Mouse (Mus musculus) cerebellum, postnatal 25 days (tissue): ENCODE measurements around the gene Frmpd1.
A peak's percentile ranks its signal among the peaks of the same experiment; 100 is the strongest.

Source experiments
- DNase-seq, 2 experiments: peaks; one replicate each; pipeline ENCODE4 v3.0.0; 2021; ENCODE audit warnings: mixed read lengths in 2 of 2

Frmpd1 gene

DNA sequence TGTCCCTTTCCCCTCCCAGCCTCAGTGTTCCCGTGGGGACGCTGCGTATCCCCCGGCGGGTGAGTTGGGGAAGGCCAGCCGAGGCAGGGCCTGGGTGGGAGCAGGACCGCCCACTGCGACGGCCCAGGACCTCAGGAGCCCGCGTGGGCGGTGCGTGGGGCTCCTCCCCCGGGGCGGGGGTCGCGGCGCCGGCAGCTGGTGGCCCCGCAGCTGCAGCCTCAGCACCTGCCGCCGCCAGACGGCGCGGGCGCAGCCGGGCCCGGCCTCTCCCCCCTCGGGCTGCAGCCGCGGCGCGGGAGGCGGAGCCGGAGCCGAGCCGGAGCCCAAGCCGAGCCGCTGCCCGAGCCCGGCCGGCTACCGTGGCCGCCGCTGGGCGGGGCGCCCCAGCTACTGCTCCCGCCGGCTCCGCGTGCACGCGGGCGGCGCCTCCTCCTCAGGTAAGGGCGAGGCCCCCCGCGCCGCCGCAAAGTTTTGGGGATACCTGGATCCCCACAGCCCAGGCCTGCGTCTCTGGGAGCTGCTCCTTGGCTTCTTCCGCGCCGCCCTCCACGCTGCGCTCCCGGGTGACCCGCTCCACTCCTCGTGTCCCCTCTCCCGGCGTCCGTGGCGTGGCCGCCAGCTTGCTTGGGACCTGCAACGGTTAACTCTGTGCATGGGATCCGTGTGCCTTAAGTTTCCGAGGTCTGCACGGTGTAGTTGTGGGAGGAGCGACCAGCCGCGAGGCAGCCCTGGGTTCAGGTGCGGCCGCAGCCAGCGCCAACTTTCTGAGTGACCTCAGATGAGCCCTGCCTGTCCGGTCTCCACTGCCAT, at the start of gene Frmpd1:
Gene Frmpd1 (plus strand): TSS at position 355 of the 810 bp plus-strand sequence.
- peak; percentile 46 to 65 for DNase-seq

DNA sequence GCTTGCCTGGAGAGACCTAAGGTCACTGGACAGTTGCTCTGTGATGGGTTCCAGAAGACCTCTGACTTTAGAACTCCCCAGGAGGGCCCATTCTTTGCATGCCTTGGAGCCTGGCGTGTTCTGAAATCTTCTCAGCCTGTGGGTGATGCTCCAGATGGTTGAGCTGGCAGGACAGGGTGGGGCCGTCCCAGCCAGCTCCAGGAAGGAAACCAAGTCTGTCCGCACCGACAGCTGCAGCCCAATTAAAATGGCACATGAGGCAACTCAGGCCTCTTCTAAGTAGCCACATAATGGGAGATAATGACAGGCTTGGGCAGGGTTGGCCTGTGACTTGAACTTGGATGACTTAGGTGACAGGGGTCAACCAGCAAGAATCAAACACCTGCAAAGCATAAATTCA, 47.0 kb upstream of the Frmpd1 start:
- no peak for DNase-seq

DNA sequence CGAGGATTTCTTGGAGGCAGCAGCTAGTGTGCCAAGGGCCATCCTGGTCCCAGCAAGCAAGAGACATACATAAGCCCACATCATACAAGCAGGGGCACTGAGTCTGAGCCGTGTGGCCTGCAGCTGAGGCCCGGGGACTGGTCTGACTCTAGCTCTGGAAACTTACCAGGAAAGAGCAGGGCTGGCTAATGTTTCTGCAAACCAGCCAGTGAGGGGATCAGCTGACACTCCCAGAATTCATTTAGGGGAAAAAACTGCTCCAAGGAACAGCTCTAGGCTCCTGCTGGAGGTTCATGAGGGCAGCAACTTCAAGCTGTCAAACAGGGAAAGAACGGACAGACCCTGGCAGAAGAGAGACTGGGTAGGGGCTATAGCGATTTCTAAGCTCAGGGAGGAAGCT, 42.8 kb upstream of the Frmpd1 start:
- DNase-seq, result no peak

DNA sequence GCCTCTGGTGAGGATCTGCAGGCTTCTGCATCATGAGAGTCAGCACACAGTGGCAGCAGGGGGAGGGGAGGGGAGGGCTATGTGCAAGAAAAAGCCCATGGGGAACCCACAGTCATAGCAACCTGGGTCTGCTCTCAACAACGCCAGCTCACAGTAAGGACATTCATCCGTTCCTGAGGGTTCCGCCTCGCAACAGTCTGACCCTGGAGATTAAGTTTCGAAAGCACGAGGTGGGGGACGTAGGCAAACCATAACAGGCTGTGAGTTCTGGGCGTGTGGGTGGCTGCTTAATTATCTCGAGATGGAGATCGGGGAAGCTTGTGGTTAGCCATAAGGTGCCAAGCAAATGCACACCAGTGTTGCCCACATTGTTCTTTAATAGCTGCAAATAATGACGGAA, 42.3 kb upstream of the Frmpd1 start:
- no peak for DNase-seq

DNA sequence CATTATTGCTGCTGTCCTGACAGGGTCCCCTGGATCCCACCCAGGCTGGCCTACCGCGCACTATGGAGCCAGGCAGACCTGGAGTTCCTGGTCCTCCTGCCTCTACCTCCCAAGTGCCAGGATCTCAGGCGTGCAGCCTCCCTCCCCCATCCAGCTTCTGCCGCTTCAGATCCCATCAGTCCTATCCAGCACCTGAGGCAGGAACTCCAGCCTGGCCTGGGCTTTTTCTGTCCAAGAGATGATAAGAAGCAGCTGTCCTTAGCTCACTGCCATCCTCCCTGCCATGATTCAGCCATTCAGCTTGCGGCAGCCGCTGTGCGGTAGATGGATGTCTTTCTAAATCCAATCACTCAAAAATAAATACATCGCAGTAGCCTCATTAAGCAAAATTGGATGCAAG, 41.7 kb upstream of the Frmpd1 start:
- peak; percentile 14 to 23 for DNase-seq

DNA sequence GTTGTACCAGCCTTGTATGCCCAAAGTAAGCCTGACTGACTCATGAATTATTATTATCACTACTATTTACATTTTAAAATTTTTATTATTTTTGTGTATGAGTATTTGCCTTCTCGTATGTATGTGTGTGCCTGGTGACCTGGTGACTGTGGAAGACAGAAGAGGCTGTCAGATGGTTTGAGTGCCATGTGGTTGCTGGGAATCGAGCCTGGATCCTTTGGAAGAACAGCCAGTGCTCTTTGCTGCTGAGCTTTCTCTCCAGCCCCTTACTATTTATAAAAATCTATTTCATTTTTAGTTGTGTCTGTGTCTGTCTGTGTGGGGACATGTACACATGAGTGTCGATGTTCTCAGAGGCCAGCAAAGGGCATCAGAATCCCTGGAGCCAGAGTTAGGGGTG, 28.2 kb upstream of the Frmpd1 start:
- DNase-seq, result no peak

DNA sequence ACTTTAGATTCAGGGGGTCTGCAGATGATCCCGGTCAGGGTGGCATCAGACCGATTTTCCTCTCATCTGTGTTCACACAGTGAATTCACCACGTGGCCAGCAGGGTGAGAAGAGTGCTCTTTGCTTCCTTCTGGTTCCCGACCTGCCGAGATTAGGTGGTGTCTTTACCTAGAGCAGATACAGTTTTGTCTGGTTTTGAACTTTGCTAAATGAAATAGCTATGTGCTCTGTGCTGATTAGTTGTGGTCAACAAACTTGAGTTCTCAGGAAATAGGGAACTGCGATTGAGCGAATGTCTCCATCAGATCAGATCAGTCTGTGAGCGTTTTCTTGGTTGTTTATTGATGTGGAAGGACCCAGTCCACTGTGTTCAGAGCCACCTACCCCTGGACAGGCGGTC, 26.1 kb upstream of the Frmpd1 start:
- no peak for DNase-seq

DNA sequence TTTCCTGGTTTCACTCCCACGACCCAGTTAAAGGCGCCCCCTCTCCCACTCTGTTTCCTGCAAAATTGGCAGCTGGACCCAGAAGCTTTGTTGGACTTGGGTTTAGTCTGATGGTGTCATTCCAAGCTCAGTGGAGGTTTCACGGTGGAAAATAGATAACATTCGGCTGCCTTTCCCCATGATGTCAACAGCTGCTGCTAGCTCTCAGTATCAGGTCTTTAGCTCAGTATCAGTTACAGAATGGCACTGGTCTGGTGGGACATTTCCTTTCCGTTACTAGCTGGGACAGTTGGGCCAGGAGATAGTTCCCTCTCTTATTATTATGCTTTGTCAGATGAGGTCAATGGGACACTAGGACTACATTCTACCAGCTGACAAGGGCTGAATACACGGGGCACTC, 23.9 kb upstream of the Frmpd1 start:
- no peak for DNase-seq

DNA sequence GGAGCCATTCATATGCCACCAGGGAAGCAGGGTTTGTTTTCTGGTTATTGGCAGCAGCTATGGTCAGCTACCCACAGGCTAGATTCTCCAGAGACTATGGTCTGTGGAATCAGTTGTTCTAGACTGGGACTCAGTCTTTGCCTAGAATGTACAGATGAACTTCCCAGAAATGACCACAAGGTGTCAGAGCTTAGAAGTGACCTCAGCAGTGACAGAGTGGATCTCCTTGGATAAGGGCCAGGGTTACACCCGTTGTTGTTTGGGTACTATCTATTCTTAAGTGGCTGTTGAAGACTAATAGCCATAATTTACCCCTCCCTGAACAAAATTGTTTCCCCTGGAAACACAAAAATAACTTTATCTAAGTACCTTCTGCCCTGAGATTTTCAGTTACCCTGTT, 21.0 kb upstream of the Frmpd1 start:
- DNase-seq, result peak in 1 of 2 experiments; percentile 16

DNA sequence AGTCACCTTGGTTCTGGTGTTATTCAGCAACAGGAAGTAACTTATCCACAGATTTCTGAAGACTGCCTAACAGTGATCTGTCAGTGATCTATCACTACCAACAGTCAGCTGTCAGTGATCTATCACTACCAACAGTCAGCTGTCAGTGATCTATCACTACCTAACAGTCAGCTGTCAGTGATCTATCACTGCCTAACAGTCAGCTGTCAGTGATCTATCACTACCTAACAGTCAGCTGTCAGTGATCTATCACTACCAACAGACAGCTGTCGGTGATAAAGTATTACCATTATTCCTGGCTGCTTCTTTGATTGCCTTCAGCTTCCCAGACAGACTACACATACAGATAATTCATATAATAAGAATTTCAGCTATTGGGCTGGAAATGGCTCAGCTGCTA, 19.2 kb upstream of the Frmpd1 start:
- DNase-seq, result no peak

DNA sequence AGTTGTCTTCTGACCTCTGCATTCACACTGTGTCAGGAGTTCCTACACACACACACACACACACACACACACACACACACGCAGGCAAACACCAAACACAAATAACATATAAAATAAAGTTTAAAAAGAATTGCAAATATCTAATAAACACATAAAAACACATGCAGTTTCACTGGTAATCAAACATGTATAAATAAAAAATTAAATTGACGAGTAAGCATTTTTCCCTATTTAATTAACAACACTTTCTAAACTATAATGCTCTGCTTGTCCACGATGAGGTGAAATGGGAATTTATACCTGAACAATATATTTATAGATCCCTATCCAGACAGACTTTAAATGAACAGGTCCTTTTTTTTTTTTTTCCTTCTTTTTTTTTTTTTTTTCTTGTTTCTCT, 18.7 kb upstream of the Frmpd1 start:
- DNase-seq, result no peak

DNA sequence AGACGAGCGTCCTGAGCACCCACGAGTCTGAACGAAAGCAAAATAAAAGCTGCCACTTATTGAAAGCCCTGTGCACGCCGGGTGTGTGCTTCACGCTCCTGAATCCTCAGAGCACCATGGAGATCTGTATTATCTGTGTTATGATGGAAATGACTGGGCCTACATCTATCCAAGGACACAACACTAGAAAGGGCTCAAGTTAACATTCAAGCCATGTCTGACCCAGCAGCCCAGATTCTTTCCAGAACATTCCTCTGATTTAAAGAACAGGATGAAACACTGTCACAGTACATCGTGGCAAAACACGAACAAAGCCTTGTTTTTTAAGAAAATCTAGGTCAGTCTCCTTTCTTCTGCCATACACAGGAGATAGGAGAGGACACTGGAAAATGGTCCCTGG, 13.3 kb upstream of the Frmpd1 start:
- DNase-seq, result no peak

DNA sequence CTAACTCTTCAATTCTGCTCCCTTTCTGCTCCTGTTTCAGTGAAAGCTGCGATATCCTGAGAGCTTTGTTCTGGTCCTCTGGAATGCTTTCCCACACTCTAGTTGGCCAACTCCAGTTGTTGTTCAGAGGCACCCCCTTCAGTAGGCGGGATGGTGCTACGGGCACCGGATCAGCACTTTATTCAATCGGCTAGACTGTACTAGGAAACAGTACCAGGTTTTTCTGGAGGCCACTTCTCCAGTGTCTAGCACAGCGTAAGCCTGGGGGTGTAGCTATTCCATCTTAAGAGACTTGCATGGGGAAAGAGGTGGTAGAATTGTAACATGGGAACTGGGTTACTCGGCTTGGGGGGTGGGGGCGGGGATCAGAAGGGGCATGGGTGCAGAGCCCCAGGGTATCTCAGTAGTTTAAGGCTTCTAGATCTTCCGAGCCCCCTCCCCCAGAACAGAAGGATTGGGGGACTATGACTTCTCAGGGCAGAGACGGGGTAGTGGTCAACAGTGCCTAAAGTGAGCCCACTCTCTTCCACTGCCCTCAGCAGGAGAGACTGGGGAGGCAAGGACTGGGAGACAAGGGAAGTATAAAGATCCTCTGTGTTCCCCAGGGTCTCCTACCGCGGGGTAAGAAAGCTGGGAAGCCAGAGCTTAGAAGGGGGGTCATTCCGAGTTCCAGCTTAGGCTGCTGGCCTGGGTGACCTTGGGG, 706 bp upstream of the Frmpd1 start:
- DNase-seq, result no peak

DNA sequence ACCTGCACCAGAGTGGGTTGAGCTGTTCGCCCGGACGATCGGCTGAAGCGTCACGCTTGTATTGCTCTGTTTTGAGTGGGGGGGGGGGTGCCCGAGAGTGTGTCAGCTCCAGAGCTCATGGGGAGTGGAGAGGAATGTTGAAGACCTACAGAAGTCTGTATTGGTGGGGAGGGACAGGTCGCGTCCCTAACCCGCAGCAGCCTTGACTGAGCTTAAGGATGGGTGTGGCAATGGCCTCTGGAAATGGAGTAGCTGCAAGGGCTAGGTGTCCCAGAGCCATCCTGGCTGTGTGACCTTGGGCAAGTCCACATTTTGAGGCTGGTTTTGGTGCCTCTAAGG, 625 bp downstream of the Frmpd1 start:
- DNase-seq, result no peak

DNA sequence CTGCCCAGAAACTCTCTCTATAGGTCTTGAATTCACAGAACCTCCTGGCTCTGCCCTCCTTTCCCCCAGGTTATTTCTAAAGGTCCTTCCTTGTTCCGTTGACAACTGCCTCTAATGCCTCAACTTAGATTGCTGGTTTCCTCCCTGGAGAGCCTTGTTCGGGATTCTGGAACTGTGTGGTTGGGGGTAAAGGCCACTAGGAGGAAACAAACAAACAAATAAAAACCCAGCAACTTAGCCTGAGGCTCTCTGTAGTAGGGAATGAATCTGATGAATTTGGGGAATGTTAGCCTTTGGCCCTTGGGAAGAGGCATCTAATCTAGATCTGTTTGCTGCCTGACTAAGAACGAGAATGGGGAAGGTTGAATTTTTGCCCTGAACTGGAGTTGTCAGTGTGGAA, 13.6 kb downstream of the Frmpd1 start:
- DNase-seq, result no peak

DNA sequence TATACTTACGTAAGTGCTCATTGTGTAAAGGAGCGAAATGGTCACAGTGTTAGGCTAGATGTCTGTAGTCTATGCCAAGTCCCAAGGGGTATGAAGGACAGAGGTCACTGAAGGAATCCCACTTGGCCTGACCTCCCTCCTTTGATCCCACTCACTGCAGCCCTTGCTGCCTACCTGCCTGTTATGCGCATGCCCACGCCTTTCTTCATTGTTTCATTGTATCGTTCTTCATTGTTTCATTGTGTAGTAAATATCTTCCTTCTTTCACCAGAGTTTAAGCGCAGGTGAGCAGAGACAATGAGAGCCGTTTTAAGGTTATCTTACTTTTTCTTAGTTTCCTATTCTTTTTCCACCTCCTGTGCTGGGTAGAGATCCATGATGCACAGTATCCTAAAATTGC, 18.6 kb downstream of the Frmpd1 start:
- no peak for DNase-seq

DNA sequence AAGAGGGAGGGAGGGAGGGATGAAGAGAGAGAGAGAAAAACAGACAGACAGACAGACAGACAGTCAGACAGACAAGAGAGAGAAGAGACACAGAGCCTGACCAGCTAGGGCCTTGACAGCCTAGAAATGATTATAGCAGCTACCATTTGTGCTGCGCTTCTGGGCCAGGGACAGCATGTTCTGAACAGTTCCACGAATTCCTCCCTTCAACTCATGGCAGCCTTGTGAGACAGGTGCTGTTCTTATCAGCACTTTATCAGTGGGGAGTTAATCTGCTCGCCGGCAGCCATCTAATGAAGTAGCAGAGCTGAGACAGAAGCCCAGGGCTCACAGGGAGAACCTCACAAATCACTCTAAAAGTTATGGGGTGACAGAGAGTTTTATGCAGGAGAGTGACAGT, 22.8 kb downstream of the Frmpd1 start:
- no peak for DNase-seq

DNA sequence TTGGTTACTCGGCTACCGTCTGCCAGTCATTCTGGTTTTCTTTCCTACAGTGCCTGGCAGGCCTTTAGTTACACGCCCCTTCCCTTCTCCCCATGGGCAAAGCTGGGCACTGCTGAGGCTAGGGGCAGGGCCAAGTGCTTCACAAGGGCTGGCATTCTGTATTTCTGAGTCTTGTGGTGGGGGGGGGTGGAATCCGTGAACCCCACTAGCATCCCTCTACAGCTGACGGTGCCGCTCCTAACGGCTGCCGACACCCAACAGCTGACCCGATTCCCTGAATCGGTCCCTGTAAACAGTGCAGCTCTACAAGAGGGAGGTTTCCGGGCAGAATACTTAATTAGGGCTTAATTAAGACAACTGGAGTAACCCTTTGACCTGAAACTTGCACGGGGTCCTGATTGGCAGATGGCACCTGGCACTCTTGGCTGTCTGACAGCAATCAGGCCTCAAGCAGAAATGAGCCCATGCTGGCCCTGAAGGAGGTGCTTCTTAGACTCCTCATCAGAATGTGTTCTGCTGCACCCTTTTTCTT, 24.2 kb downstream of the Frmpd1 start:
- DNase-seq, result peak in 1 of 2 experiments; percentile 24

DNA sequence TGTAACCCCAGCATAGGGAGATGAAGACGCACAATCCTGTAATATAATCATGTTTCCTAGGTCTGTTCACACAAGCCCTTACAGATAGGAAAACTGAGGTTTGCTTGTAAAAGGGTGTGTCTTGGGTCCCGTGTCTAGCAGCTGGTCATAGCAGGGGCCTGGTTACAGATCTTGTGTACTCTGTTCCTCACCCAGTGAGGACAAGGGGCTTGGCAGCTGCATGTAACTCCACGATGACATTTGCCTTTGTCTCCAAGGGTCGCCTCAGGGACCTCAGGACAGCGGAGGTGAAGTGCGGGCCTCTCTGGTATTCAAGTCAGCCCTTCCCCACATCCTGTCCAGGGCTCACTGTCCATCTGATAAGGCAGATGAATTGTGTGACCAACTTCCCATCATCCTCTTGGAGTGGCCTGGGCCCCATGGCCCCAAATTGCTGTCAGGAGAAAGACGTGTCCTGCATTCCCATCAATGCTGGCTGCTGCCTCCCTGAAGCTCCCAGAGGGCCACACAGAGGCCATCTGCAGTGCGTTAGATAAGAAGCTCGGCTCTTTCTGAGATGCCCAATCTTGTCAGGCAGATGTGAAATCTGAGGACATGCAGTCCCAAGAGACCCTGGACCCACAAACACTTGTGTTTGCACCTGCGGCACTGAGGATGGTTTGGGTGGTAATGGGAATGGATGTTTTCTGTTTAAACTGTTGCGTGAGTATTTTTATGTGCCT, 27.8 kb downstream of the Frmpd1 start:
- DNase-seq, result no peak

DNA sequence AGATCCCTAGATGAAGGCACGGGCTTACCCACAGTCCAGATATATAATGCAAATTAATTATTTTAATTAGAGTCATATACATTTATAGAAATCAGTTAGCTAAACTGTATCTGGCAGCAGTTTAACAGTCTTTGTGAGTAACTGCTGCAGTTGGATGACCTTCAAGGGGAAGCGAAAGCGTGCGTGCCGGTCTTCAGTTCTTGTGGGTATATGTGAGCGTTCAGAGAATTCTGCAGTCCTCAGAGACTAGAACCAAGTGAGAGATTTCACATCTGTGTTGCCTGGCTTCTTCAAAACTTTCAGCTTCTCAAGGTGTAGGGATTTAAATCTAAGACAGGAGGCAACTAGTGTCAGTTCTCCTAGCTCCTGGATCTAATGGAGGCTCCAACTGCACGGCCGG, 35.3 kb downstream of the Frmpd1 start:
- DNase-seq, result no peak

DNA sequence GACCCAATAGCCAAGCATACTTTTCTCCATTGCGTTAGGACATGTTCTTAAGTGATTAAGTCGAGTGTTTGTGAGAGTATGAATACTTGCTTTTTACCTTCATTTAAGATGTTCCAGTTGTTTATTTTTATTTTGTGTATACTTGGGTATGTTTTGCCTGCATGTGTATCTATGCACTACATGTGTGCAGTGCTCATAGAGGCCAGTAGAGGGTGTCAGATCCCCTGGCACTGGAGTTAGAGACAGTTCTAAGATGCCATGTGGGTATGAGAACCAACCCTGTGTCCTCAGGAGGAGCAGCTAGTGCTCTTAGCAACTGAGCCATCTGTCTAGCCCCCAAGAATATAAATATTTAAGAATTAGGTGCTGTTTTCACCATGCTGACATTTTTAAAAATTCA, 37.7 kb downstream of the Frmpd1 start:
- no peak for DNase-seq

DNA sequence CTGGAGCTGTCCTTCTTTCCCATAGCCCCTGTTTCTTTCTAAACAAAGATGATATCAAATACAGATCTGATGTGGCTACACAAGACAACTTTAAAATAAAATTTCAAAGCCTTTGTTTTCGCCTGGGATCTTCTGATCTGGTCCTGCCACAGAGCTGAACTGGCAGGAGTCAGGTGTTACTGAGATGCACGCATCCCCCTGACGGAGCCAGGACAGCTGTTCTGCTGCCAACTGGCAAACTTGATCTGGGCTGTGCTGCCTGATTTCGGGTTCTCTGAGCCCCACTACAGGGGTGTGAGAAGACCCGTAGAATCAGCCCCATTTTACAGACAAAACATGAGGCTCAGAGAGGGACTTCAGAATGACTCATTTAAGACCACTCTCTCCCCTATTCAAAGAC, 45.6 kb downstream of the Frmpd1 start:
- DNase-seq, result no peak

DNA sequence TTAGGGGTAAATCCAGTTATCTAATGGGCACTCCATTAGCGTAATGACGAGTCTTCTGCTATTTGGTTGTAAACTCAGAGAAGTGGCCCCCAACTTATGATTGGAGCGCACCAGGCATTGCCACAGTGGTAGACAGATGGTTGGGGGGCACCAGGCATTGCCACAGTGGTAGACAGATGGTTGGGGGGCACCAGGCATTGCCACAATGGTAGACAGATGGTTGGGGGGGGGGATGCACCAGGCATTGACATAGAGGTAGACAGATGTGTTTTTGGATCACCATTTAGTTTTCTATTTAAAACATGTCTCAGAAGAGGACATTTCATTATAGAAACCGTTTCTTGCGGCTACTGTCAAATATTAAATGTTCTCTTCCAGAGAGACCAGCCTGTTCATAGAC, 53.6 kb downstream of the Frmpd1 start:
- no peak for DNase-seq

DNA sequence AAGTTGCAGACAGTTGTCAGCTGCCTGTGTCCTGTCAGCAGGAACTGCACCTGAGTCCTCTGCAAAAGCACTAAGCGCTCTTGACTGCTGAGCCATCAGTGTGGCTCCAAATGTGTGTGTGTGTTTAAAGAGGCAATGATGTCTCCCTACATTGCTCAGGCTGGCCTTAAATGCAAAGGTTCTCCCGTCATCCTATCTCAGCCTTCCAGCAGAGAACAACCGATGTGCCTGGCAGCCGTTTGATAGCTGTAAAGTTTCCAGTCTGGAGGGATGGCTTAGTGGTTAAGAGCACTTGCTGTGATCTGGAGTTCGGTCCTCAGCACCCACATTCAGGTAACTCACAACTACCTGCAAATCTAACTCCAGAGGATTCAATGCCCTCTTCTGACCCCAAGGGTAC, 56.7 kb downstream of the Frmpd1 start:
- no peak for DNase-seq
